Mouse (Mus musculus) midbrain, postnatal 0 days (tissue): ENCODE results near the gene Rbm47. TPM values are rescaled to one million over a fixed set of nuclear protein-coding genes. Genes with fewer than 3 reads are reported as not detected.

Experiments used
- ATAC-seq: fragments of 200-750 bp; cut with Nextera tagmentation; 2 replicates; pipeline ENCODE4 v1.8.0; 2017; ENCODE audit warnings: moderate number of reproducible peaks, mild to moderate bottlenecking, moderate TSS enrichment, moderate library complexity; ENCODE audit not compliant: low FRiP score
- DNase-seq: peaks from one replicate; pipeline ENCODE4 v3.0.0-alpha.2; 2015; ENCODE audit warnings: low spot score
- H3K27ac ChIP-seq: fragments of 300-500 bp; sonication (generic); 2 replicates; pipeline ENCODE4 v1.5.1; 2014; ENCODE audit warnings: low read depth, mild to moderate bottlenecking, low read length, mixed read lengths
- H3K27me3 ChIP-seq: fragments of 300-500 bp; sonication (generic); 2 replicates; pipeline ENCODE4 v1.6.1; 2014; ENCODE audit warnings: low read length, control low read depth, mixed read lengths; ENCODE audit not compliant: insufficient read depth
- H3K36me3 ChIP-seq: fragments of 300-500 bp; sonication (generic); 2 replicates; pipeline ENCODE4 v1.6.1; 2014; ENCODE audit warnings: low read length, control low read depth, mixed read lengths; ENCODE audit not compliant: insufficient read depth
- H3K4me1 ChIP-seq: fragments of 300-500 bp; sonication (generic); 2 replicates; pipeline ENCODE4 v1.6.1; 2014; ENCODE audit warnings: mild to moderate bottlenecking, control low read depth, antibody characterized with exemption, low read length, mixed read lengths; ENCODE audit not compliant: insufficient read depth
- H3K4me2 ChIP-seq: fragments of 300-500 bp; sonication (generic); 2 replicates; pipeline ENCODE4 v1.6.1; 2014; ENCODE audit warnings: low read depth, mild to moderate bottlenecking, low read length, mixed read lengths; ENCODE audit not compliant: poor library complexity, severe bottlenecking
- H3K4me3 ChIP-seq: fragments of 300-500 bp; sonication (generic); 2 replicates; pipeline ENCODE4 v1.5.1; 2014; ENCODE audit warnings: low read depth, mild to moderate bottlenecking, low read length, moderate library complexity
- H3K9ac ChIP-seq: fragments of 300-500 bp; sonication (generic); replicated peaks from 2 replicates; pipeline ENCODE4 v1.6.1; 2014; ENCODE audit warnings: mild to moderate bottlenecking, low read length, moderate library complexity, mixed read lengths; ENCODE audit not compliant: poor library complexity, severe bottlenecking
- H3K9me3 ChIP-seq: fragments of 300-500 bp; sonication (generic); 2 replicates; pipeline ENCODE4 v1.6.1; 2016; ENCODE audit warnings: low read length, control low read depth
- CTCF ChIP-seq: IDR thresholded peaks from 2 replicates; pipeline ENCODE4 v1.5.1; 2016; ENCODE audit warnings: antibody characterized with exemption, mild to moderate bottlenecking
- WGBS: fragments of 180-500 bp; shearing (Covaris S2); extraction: QIAGEN DNeasy Blood & Tissue Kit; methylation state at CpG from one replicate; pipeline ENCODE4 v1.1.7; 2014; 5-methylcytosine and 5-hydroxymethylcytosine counted together
- polyA plus RNA-seq: library from polyadenylated mRNA; unstranded; fragments of >200 nt; fragmentation: Nextera tagmentation; extraction: Ambion mirVana; gene quantifications from 2 replicates; pipeline ENCODE4 v1.2.1, GENCODE M21; 2015
- total RNA-seq: library from RNA; depleted of rRNA; stranded (reverse); fragments of >200 nt; gene quantifications from 2 replicates; pipeline ENCODE4 v1.2.3, GENCODE M21; 2014

The Rbm47 gene
- total and polyA plus RNA-seq, 2 experiments from 2014 or later: 1.4 to 2.5 TPM

DNA sequence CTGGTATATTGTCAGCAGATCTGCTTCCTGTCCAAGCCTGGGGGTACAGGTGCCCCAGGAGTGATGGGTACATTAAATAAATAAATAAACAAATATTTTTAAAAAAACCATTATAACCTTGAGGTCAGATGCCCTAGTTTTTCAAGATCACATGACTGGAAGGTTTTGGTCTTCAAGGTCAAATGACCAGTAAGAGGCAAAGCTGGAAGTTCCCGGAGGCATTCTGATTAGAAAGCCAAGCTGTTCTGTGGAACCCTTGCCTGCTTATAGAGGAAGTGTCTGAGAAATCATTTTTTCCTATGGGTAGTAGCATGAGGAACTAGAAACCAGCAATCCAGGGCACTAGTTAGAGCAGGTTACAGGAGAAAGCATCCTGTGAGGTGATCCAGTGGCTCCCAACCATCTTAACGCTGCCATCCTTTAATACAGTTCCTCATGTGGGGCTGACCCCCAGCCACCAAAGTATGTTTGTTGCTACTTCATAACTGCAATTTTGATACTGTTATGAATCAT, 157.4 kb downstream of the Rbm47 start:
- no peaks in the 10 kb centered on the region for H3K4me1 ChIP-seq
- H3K27me3 ChIP-seq: no peaks in the 10 kb centered on the region
- no peak overlapping the region for H3K4me2 ChIP-seq
- H3K4me3 ChIP-seq: no peak overlapping the region
- H3K9ac ChIP-seq: no peak overlapping the region
- no peak overlapping the region for H3K27ac ChIP-seq
- DNase-seq (no peak), ATAC-seq (no peak)
- H3K9me3 ChIP-seq: no peaks in the 10 kb centered on the region
- no peak for TF ChIP-seq CTCF
- H3K36me3 ChIP-seq: no peaks in the 10 kb centered on the region
- WGBS: 94% methylated on average over 2 of the region's 2 CpGs

DNA sequence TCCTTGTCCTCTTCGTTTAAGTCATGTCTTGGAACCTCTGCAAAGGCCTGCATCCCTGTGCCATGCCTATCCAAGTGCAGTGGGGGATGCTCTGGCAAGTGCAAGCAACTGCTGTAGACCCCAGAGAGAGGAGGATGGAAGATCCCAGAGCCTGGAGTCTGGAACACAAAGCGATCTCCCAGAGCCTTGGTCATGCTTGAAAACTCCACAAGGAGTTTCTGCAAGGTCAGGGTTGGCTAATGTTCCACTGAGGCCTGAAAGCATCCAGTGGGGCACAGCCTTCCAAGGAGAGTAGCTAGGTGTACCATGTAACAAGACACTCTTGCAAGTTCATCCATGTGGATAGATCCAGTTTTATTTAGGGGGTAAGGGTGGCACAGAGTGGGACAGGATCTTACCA, 158.5 kb downstream of the Rbm47 start:
- no peak for DNase-seq
- TF ChIP-seq CTCF: no peak
- Histone ChIP-seq H3K4me3 (no peak overlapping the region), H3K9ac (no peak overlapping the region), H3K4me1 (no peaks in the 10 kb centered on the region), H3K27ac (no peak overlapping the region), H3K27me3 (no peaks in the 10 kb centered on the region), H3K4me2 (no peak overlapping the region), H3K9me3 (no peaks in the 10 kb centered on the region), H3K36me3 (no peaks in the 10 kb centered on the region)
- no peak for ATAC-seq
- WGBS: 91% methylated on average over 2 of the region's 2 CpGs

DNA sequence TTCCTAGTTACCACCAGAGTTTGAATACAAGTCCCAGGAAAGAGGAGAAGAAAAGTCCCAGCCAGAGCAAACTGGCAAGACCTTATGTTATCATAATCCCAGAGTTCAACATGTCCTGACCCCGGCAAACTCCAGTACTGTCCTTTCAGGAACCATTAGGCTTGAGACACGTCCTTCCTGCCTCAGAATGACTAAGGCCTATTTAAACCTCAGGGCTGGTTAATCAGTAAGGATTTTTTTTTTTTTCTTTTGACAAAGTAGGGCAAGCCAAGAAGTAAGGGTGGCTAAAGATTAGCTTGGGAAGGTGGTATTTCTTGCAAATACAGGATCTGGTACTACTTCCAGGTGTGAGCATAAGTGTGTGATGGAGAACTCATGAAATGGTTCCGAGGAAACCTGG, 158.9 kb downstream of the Rbm47 start:
- 77% methylated on average over 3 of the region's 3 CpGs for WGBS
- TF ChIP-seq CTCF: no peak
- Histone ChIP-seq H3K9me3 (no peaks in the 10 kb centered on the region), H3K36me3 (no peaks in the 10 kb centered on the region), H3K4me2 (no peak overlapping the region), H3K4me1 (no peaks in the 10 kb centered on the region), H3K9ac (no peak overlapping the region), H3K27ac (no peak overlapping the region), H3K4me3 (no peak overlapping the region), H3K27me3 (no peaks in the 10 kb centered on the region)
- DNase-seq (no peak), ATAC-seq (no peak)

DNA sequence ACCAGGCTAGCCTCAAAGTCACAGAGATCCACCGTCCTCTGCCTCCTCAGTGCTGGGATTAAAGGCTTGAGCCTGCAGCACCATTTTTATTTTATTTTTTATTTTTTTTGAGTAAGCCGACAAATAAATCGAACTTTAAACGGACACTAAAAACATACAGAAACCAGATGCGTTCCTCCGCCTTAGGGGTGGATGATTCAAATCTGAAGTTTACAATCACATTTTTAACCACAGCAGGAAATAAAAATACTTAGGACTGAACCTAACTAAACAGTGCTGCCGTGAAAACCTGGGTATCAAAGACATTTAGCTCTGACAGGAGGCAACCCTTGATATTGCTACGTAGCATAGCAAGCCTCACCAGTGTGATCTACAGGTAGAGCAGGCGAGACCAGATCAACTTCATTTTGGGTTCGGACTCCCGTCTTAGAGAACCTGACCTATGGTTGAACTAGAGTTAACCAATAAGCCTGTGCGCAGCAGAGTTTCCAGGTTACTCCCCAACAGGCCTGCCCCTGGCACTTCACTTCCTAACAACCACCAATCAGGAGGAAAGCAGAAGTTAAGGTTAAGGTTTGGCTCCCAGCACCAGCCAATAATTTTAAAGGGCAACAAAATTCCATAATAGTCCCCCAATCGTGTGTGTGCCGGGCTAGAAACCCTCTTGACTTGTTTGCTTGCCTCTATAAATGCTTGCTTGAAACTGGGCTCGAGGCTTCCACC, 164.5 kb downstream of the Rbm47 start:
- Histone ChIP-seq H3K4me2 (no peak overlapping the region), H3K36me3 (no peaks in the 10 kb centered on the region), H3K9ac (no peak overlapping the region), H3K4me3 (no peak overlapping the region), H3K9me3 (no peaks in the 10 kb centered on the region), H3K27me3 (no peaks in the 10 kb centered on the region), H3K4me1 (no peaks in the 10 kb centered on the region), H3K27ac (no peak overlapping the region)
- TF ChIP-seq CTCF: no peak
- 91% methylated on average over 15 of the region's 15 CpGs for WGBS
- DNase-seq (no peak), ATAC-seq (no peak)

DNA sequence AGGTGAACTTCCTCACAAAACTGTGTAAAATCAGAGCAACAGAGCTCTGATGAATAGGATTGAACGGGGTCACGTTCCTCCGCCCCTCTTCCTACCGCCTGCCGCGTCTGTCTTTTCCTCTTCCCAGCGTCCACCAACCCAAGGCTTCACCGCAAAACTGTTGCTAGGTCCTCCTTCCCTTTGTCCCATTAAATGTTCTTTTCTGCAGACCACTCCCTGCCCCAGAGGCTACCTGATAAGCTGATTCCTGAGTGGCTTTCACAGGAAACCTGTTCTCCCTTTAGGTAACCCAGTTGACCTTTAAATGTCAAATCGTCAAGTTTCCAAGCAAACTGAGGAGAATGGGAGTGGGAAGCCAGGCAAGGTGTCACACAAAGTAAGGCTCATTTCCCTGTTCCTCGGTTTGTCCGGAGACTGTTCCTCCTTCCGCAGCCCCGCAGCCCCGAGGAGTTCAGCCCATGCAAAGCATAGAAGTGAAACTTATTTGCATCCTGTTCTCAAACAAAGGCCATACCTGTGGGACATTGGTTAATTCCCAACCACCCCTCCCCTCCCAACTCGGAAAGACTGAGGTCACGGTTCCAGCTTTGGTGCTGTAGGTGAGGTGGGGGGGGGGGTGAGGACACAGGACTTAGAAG, 167.8 kb downstream of the Rbm47 start:
- Histone ChIP-seq H3K27ac (no peak overlapping the region), H3K36me3 (no peaks in the 10 kb centered on the region), H3K4me3 (no peak overlapping the region), H3K4me2 (no peak overlapping the region), H3K9ac (no peak overlapping the region), H3K9me3 (no peaks in the 10 kb centered on the region), H3K4me1 (no peaks in the 10 kb centered on the region), H3K27me3 (no peaks in the 10 kb centered on the region)
- TF ChIP-seq CTCF: no peak
- DNase-seq (no peak), ATAC-seq (no peak)
- WGBS: 44% methylated on average over 16 of the region's 16 CpGs
